Mouse (Mus musculus): ENCODE measurements around the gene She. TPM values are rescaled to one million over a fixed set of nuclear protein-coding genes. Genes with fewer than 3 reads are reported as not detected.

The She gene
- polyA plus RNA-seq, 1 experiment, result 4.2 TPM

DNA sequence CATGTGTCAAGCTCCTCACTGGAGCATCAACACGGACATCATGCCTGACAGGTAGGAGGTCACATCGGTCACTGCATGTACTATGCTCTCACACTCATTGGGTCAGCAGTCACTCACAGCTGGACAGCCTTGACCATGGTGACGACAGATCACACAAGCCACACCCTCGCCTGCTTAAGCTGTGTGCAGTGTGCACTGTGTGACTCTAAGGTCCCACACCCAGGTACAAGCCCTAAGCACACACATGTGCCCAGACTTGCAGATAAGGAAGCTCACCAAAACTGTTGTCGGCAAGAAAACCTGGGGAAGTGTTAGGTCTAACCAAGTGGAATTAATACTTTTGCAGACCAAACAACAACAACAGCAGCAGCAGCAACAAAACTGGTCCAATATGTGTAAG, 23.3 kb upstream of the She start:
- Histone ChIP-seq H3K27me3 (ENCODE audit: control insufficient read depth, insufficient read depth, low read length, poor library complexity, severe bottlenecking) (no peaks in the 10 kb centered on the region), H3K4me3 (ENCODE audit: low read depth, low read length) (no peak overlapping the region), H3K36me3 (ENCODE audit: control insufficient read depth, insufficient read depth, low read length, poor library complexity, severe bottlenecking) (no peaks in the 10 kb centered on the region), H3K4me1 (ENCODE audit: control insufficient read depth, insufficient read depth, low read length) (peaks cover 5% of the 10 kb centered on the region), H3K9ac (ENCODE audit: low read depth, poor library complexity, severe bottlenecking) (no peak overlapping the region), H3K9me3 (replicated peaks; ENCODE audit: control insufficient read depth, insufficient read depth, low read length, poor library complexity, severe bottlenecking) (no peaks in the 10 kb centered on the region), H3K27ac (ENCODE audit: insufficient read depth, low read length) (no peak overlapping the region)
- TF ChIP-seq POLR2A (IDR thresholded peaks at IDR 0.05; ENCODE audit: insufficient read depth, low read length), result no peak
- TF ChIP-seq CTCF (IDR thresholded peaks at IDR 0.05; ENCODE audit: low read depth, low read length), result no peak
- TF ChIP-seq EP300 (IDR thresholded peaks at IDR 0.05; ENCODE audit: insufficient read depth, low read depth, low read length), result no peak

DNA sequence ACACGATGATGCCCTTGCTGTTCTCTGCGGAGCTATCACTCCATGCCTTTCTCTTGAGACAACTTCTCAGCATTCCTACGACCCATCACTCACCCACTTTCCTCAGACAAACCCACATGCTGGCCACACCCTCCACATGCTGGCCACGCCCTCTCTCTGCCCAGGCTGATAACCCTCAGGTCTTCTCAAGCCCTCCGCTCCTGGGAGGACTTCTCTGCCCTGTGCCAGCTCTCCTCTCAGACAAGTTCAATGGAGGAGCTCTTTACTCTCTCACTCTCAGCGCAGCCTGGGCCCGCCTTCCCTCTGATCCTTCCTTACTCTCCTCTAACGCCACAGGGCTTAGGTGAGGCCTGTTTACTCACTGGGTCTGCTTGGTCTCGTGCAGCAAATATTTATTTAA, 22.5 kb upstream of the She start:
- H3K4me1 ChIP-seq (ENCODE audit: control insufficient read depth, insufficient read depth, low read length), result peaks cover 5% of the 10 kb centered on the region
- 0 out of 2 replicates have a peak overlapping the region, but pooled peaks have one; percentile 35 for H3K27ac ChIP-seq (ENCODE audit: insufficient read depth, low read length)
- H3K9ac ChIP-seq (ENCODE audit: low read depth, poor library complexity, severe bottlenecking), result 0 out of 2 replicates have a peak overlapping the region, but pooled peaks have one; percentile 14
- H3K9me3 ChIP-seq (replicated peaks; ENCODE audit: control insufficient read depth, insufficient read depth, low read length, poor library complexity, severe bottlenecking), result no peaks in the 10 kb centered on the region
- H3K4me3 ChIP-seq (ENCODE audit: low read depth, low read length), result no peak overlapping the region
- H3K27me3 ChIP-seq (ENCODE audit: control insufficient read depth, insufficient read depth, low read length, poor library complexity, severe bottlenecking), result no peaks in the 10 kb centered on the region
- TF ChIP-seq CTCF (IDR thresholded peaks at IDR 0.05; ENCODE audit: low read depth, low read length), result no peak
- TF ChIP-seq EP300 (IDR thresholded peaks at IDR 0.05; ENCODE audit: insufficient read depth, low read depth, low read length), result no peak
- no peak for TF ChIP-seq POLR2A (IDR thresholded peaks at IDR 0.05; ENCODE audit: insufficient read depth, low read length)
- no peaks in the 10 kb centered on the region for H3K36me3 ChIP-seq (ENCODE audit: control insufficient read depth, insufficient read depth, low read length, poor library complexity, severe bottlenecking)

DNA sequence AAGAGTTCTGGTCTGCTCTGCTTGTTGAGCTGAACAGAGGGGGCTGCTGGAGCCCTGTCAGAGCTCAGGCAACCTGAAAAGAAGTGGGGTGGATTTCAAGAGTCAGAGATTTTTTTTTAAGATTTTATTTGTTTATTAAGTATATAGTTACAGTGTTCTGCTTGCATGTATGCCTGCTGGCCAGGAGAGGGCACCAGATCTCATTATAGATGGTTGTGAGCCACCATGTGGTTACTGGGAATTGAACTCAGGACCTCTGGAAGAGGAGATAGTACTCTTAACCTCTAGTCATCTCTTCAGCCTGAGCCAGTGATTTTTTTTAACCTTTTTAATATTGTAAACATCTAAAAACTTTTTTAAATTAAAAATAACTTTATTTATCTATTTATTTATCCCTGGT, 20.3 kb upstream of the She start:
- no peaks in the 10 kb centered on the region for H3K27me3 ChIP-seq (ENCODE audit: control insufficient read depth, insufficient read depth, low read length, poor library complexity, severe bottlenecking)

DNA sequence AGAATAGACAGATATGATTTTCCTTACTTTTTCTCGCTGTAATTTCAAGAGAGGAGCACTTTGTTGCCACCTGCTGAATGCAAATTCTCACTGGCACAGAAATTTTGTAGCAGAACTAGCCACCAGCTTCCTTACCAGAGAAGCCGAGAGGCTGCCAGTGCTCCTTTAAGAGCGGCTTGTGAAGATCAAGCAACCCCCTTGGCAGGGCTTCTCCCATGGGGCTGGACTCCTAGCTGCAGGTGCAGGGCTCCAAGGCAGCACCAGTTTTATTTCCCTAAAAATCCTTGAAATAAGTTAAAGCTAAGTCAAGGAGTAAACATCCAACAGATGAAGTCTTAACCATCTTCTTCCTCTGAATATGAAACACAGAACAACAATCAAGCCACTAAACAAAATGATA, 19.0 kb upstream of the She start:
- Histone ChIP-seq H3K27ac (ENCODE audit: insufficient read depth, low read length) (no peak overlapping the region), H3K9me3 (replicated peaks; ENCODE audit: control insufficient read depth, insufficient read depth, low read length, poor library complexity, severe bottlenecking) (no peaks in the 10 kb centered on the region), H3K36me3 (ENCODE audit: control insufficient read depth, insufficient read depth, low read length, poor library complexity, severe bottlenecking) (no peaks in the 10 kb centered on the region), H3K4me3 (ENCODE audit: low read depth, low read length) (no peak overlapping the region), H3K9ac (ENCODE audit: low read depth, poor library complexity, severe bottlenecking) (no peak overlapping the region), H3K27me3 (ENCODE audit: control insufficient read depth, insufficient read depth, low read length, poor library complexity, severe bottlenecking) (no peaks in the 10 kb centered on the region), H3K4me1 (ENCODE audit: control insufficient read depth, insufficient read depth, low read length) (peaks cover 5% of the 10 kb centered on the region)
- no peak for TF ChIP-seq CTCF (IDR thresholded peaks at IDR 0.05; ENCODE audit: low read depth, low read length)
- no peak for TF ChIP-seq POLR2A (IDR thresholded peaks at IDR 0.05; ENCODE audit: insufficient read depth, low read length)
- no peak for TF ChIP-seq EP300 (IDR thresholded peaks at IDR 0.05; ENCODE audit: insufficient read depth, low read depth, low read length)

More for the DNA sequence above, 20.3 kb upstream of the She start:
- Histone ChIP-seq H3K4me1 (ENCODE audit: control insufficient read depth, insufficient read depth, low read length) (peaks cover 5% of the 10 kb centered on the region), H3K36me3 (ENCODE audit: control insufficient read depth, insufficient read depth, low read length, poor library complexity, severe bottlenecking) (no peaks in the 10 kb centered on the region), H3K27ac (ENCODE audit: insufficient read depth, low read length) (no peak overlapping the region), H3K9ac (ENCODE audit: low read depth, poor library complexity, severe bottlenecking) (no peak overlapping the region), H3K4me3 (ENCODE audit: low read depth, low read length) (no peak overlapping the region), H3K9me3 (replicated peaks; ENCODE audit: control insufficient read depth, insufficient read depth, low read length, poor library complexity, severe bottlenecking) (no peaks in the 10 kb centered on the region)
- TF ChIP-seq EP300 (IDR thresholded peaks at IDR 0.05; ENCODE audit: insufficient read depth, low read depth, low read length) (no peak), POLR2A (IDR thresholded peaks at IDR 0.05; ENCODE audit: insufficient read depth, low read length) (no peak)

DNA sequence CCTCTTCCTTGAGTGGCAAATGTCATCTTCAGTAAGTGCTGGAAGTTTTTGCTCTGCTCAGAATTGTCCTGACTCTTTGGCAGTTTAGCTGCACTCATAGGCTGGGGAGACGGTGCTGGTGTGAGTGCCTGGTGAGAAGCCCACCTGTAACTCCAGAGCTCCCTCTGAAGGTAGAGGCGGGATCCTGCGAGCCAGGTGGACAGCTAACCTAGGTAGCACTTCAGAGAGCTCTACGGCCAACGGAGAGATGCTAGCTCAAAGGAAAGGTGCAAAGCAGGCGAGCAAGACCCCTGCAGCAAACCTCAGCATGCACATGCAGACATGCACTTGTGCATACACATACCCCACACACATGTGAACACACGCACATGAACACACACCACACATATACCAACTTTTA, 17.1 kb upstream of the She start:
- no peaks in the 10 kb centered on the region for H3K27me3 ChIP-seq (ENCODE audit: control insufficient read depth, insufficient read depth, low read length, poor library complexity, severe bottlenecking)
- no peaks in the 10 kb centered on the region for H3K36me3 ChIP-seq (ENCODE audit: control insufficient read depth, insufficient read depth, low read length, poor library complexity, severe bottlenecking)
- H3K27ac ChIP-seq (ENCODE audit: insufficient read depth, low read length), result no peak overlapping the region
- H3K4me1 ChIP-seq (ENCODE audit: control insufficient read depth, insufficient read depth, low read length), result peaks cover 2% of the 10 kb centered on the region
- no peak overlapping the region for H3K4me3 ChIP-seq (ENCODE audit: low read depth, low read length)
- H3K9me3 ChIP-seq (replicated peaks; ENCODE audit: control insufficient read depth, insufficient read depth, low read length, poor library complexity, severe bottlenecking), result no peaks in the 10 kb centered on the region
- no peak overlapping the region for H3K9ac ChIP-seq (ENCODE audit: low read depth, poor library complexity, severe bottlenecking)
- TF ChIP-seq CTCF (IDR thresholded peaks at IDR 0.05; ENCODE audit: low read depth, low read length) (peak; percentile 34), POLR2A (IDR thresholded peaks at IDR 0.05; ENCODE audit: insufficient read depth, low read length) (no peak)

DNA sequence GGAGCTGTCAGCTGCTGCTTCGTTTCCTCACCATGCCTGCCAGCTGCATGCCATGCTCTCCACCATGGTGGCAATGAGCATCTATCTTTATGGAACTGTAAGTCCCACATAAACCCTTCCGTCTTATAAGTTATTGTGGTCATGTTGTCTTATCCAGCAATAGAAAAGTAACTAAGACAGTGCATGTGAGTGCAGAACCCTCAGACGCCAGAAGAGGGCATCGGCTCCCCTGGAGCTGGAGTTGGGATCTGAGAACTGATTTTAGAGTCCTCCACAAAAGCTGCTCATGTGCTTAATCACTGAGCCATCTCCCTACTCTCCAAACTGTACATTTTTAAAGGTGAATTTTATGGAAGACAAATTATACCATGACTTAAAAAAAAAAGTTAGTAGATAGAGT, 14.1 kb upstream of the She start:
- H3K27ac ChIP-seq (ENCODE audit: insufficient read depth, low read length), result no peak overlapping the region
- TF ChIP-seq CTCF (IDR thresholded peaks at IDR 0.05; ENCODE audit: low read depth, low read length), result peak; percentile 82
- TF ChIP-seq EP300 (IDR thresholded peaks at IDR 0.05; ENCODE audit: insufficient read depth, low read depth, low read length), result no peak
- no peaks in the 10 kb centered on the region for H3K4me1 ChIP-seq (ENCODE audit: control insufficient read depth, insufficient read depth, low read length)
- no peak overlapping the region for H3K9ac ChIP-seq (ENCODE audit: low read depth, poor library complexity, severe bottlenecking)
- H3K4me3 ChIP-seq (ENCODE audit: low read depth, low read length), result no peak overlapping the region
- no peaks in the 10 kb centered on the region for H3K9me3 ChIP-seq (replicated peaks; ENCODE audit: control insufficient read depth, insufficient read depth, low read length, poor library complexity, severe bottlenecking)
- no peaks in the 10 kb centered on the region for H3K27me3 ChIP-seq (ENCODE audit: control insufficient read depth, insufficient read depth, low read length, poor library complexity, severe bottlenecking)
- no peaks in the 10 kb centered on the region for H3K36me3 ChIP-seq (ENCODE audit: control insufficient read depth, insufficient read depth, low read length, poor library complexity, severe bottlenecking)
